8 mouse cellular contexts compared by ENCODE assay signal in the genomic region with DNA sequence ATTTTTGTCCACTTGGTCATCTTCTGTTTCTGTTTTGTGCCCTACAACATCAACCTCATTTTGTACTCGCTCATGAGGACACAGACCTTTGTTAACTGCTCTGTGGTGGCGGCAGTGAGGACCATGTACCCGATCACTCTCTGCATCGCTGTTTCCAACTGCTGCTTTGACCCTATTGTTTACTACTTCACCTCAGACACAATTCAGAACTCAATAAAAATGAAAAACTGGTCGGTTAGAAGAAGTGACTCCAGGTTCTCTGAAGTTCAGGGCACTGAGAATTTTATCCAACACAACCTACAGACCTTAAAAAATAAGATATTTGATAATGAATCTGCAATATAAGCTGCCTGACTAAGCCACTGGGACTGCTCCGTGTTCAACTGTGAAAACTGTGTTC. TPM values are rescaled to one million over a fixed set of nuclear protein-coding genes. Genes with fewer than 3 reads are reported as not detected.
DNase-seq lines count a peak whose midpoint lies in the region; ATAC-seq and TF ChIP-seq lines count a peak whose summit lies in the region.

No protein-coding gene starts in this region.

- no peak for TF ChIP-seq POLR2A in kidney, adult 2 months (IDR thresholded peaks at IDR 0.05; ENCODE audit: low read depth, low read length)

- H3K4me2 ChIP-seq in forebrain, embryonic 16.5 days (ENCODE audit: low read length): peak overlapping the region; percentile 74

- no peak for TF ChIP-seq CTCF in kidney, adult 2 months (conservative IDR thresholded peaks at IDR 0.05; ENCODE audit: insufficient read depth, insufficient read length, low read depth, low read length)

- H3K9ac ChIP-seq in forebrain, embryonic 16.5 days (replicated peaks; ENCODE audit: low read depth, low read length): peak overlapping the region; percentile 54

- no peaks in the 10 kb centered on the region for H3K27me3 ChIP-seq in forebrain, embryonic 16.5 days (replicated peaks; ENCODE audit: control insufficient read depth, insufficient read depth, low read length)
- no peaks in the 10 kb centered on the region for H3K27me3 ChIP-seq in kidney, adult 2 months (replicated peaks; ENCODE audit: control insufficient read depth, insufficient read depth, low read length)

- 0 out of 2 replicates have a peak, but pooled peaks cover 2% of the 10 kb centered on the region for H3K36me3 ChIP-seq in forebrain, embryonic 16.5 days (ENCODE audit: control insufficient read depth, insufficient read depth)
- peaks cover 3% of the 10 kb centered on the region; the same call in 1 of the 2 replicates for H3K36me3 ChIP-seq in kidney, adult 2 months (ENCODE audit: control insufficient read depth, insufficient read depth, low read length)

- peaks cover 7% of the 10 kb centered on the region for H3K4me1 ChIP-seq in forebrain, embryonic 16.5 days (replicated peaks; ENCODE audit: control insufficient read depth, insufficient read depth, low read length)
- peaks cover 9% of the 10 kb centered on the region for H3K4me1 ChIP-seq in kidney, adult 2 months (ENCODE audit: control insufficient read depth, insufficient read depth, low read length)

- 1% methylated on average over 6 of the region's 6 CpGs for WGBS in forebrain, embryonic 16.5 days
- 2% methylated on average over 6 of the region's 6 CpGs for WGBS in kidney, adult 2 months

- no peak overlapping the region for H3K27ac ChIP-seq in forebrain, embryonic 16.5 days (ENCODE audit: low read length)
- H3K27ac ChIP-seq in kidney, adult 2 months (ENCODE audit: insufficient read depth, low read depth, low read length): peak overlapping the region; percentile 79

- DNase-seq in 416B (ENCODE audit: low read depth): peak; percentile 74
- DNase-seq in NIH3T3 (ENCODE audit: low read depth): peak; percentile 38
- DNase-seq in kidney, adult 2 months: peak; percentile 60
- DNase-seq in mesoderm, embryonic 11.5 days (ENCODE audit: low read depth, low spot score): peak; percentile 69
- DNase-seq in thymus, postnatal 4 days: peak; percentile 58
- DNase-seq in left cerebral cortex, adult 8-10 months (ENCODE audit: low spot score in 2 of 2): no peak
- no peak for DNase-seq in right cerebral cortex, adult 18-20 months

- no peaks in the 10 kb centered on the region for H3K9me3 ChIP-seq in forebrain, embryonic 16.5 days (ENCODE audit: control insufficient read depth, low read length)

- peak overlapping the region; percentile 54 for H3K4me3 ChIP-seq in forebrain, embryonic 16.5 days (replicated peaks; ENCODE audit: low read length)
- peak overlapping the region; percentile 81 for H3K4me3 ChIP-seq in kidney, adult 2 months (ENCODE audit: insufficient read depth, low read depth, low read length)

- peak; percentile 56; the same call in 1 of the 2 replicates for ATAC-seq in forebrain, embryonic 16.5 days

RNA-seq across cellular contexts. Expression of a gene that starts 1.6 kb away (rescaled TPM):
- 3.9 and 5.0 TPM in 2 replicates for polyA plus RNA-seq in forebrain, embryonic 16.5 days (2015; fragmentation: Nextera tagmentation; extraction: Ambion mirVana)
- polyA plus RNA-seq in kidney, adult 2 months (2012; rRNA removed): 2.9 and 3.1 TPM in 2 replicates
- total RNA-seq in left cerebral cortex, adult 8-10 months (2022): 1 to 10 TPM; 1.3 to 1.8 (median 1.4) TPM

Comparison
In these comparisons a context has a peak if more than half of its experiments do, and no peak if none do; other contexts are left out.
1. DNase-seq: peak in 416B (single experiment), NIH3T3 (single experiment), kidney, adult 2 months (single experiment), mesoderm, embryonic 11.5 days (single experiment) and thymus, postnatal 4 days (single experiment); none in left cerebral cortex, adult 8-10 months (0 of 2) and right cerebral cortex, adult 18-20 months (single experiment).